Mouse (Mus musculus) forebrain, postnatal 0 days (tissue): ENCODE data around the gene Gsk3b. TPM values are rescaled to one million over a fixed set of nuclear protein-coding genes. Genes with fewer than 3 reads are reported as not detected.

Experiments
- ATAC-seq: fragments of 200-750 bp; cut with Nextera tagmentation; 2 replicates; pipeline ENCODE4 v1.8.0; 2017; ENCODE audit warnings: mild to moderate bottlenecking, moderate library complexity
- DNase-seq: peaks from one replicate; pipeline ENCODE4 v3.0.0-alpha.2; 2015
- H3K27ac ChIP-seq: fragments of 300-500 bp; sonication (generic); 2 replicates; pipeline ENCODE4 v1.5.1; 2014; ENCODE audit warnings: low read depth, mild to moderate bottlenecking, antibody characterized with exemption, low read length, moderate library complexity, mixed read lengths
- H3K27me3 ChIP-seq: fragments of 300-500 bp; sonication (generic); 2 replicates; pipeline ENCODE4 v1.6.1; 2014; ENCODE audit warnings: mild to moderate bottlenecking, low read length, mixed read lengths; ENCODE audit not compliant: insufficient read depth
- H3K36me3 ChIP-seq: fragments of 300-500 bp; sonication (generic); 2 replicates; pipeline ENCODE4 v1.6.1; 2014; ENCODE audit warnings: mild to moderate bottlenecking, moderate library complexity; ENCODE audit not compliant: insufficient read depth
- H3K4me1 ChIP-seq: fragments of 300-500 bp; sonication (generic); 2 replicates; pipeline ENCODE4 v1.6.1; 2014; ENCODE audit warnings: antibody characterized with exemption; ENCODE audit not compliant: insufficient read depth
- H3K4me2 ChIP-seq: fragments of 300-500 bp; sonication (generic); 2 replicates; pipeline ENCODE4 v1.6.1; 2014; ENCODE audit warnings: low read depth, mild to moderate bottlenecking, moderate library complexity
- H3K4me3 ChIP-seq: fragments of 300-500 bp; sonication (generic); 2 replicates; pipeline ENCODE4 v1.5.1; 2014; ENCODE audit warnings: low read depth, low read length, mixed read lengths
- H3K9ac ChIP-seq: fragments of 300-500 bp; sonication (generic); 2 replicates; pipeline ENCODE4 v1.6.1; 2014; ENCODE audit warnings: mild to moderate bottlenecking
- H3K9me3 ChIP-seq: fragments of 300-500 bp; sonication (generic); 2 replicates; pipeline ENCODE4 v1.6.1; 2016; ENCODE audit warnings: low read length
- CTCF ChIP-seq: sonication (generic); IDR thresholded peaks from 2 replicates; pipeline ENCODE4 v1.5.1; 2016; ENCODE audit warnings: antibody characterized with exemption, control low read depth, low read depth
- WGBS: fragments of 180-500 bp; shearing (Covaris S2); extraction: QIAGEN DNeasy Blood & Tissue Kit; methylation state at CpG from one replicate; pipeline ENCODE4 v1.1.7; 2014; 5-methylcytosine and 5-hydroxymethylcytosine counted together
- polyA plus RNA-seq: library from polyadenylated mRNA; unstranded; fragments of >200 nt; fragmentation: Nextera tagmentation; extraction: Ambion mirVana; gene quantifications from 2 replicates; pipeline ENCODE4 v1.2.1, GENCODE M21; 2015
- total RNA-seq: library from RNA; depleted of rRNA; stranded (reverse); fragments of >200 nt; gene quantifications from 2 replicates; pipeline ENCODE4 v1.2.3, GENCODE M21; 2014

Gsk3b gene
- total and polyA plus RNA-seq, 2 experiments from 2014 or later = 132 to 141 TPM

GRCm38 (mm10) chr16:38157854-38158622 is 69.2 kb downstream of the Gsk3b start:
- no peaks in the 10 kb centered on the region for H3K27me3 ChIP-seq
- no peaks in the 10 kb centered on the region for H3K9me3 ChIP-seq
- 93% methylated on average over 7 of the region's 7 CpGs for WGBS
- no peak for TF ChIP-seq CTCF
- no peak for ATAC-seq
- H3K4me1 ChIP-seq = no peaks in the 10 kb centered on the region; the same call in 1 of the 2 replicates
- H3K9ac ChIP-seq = no peak overlapping the region
- H3K4me3 ChIP-seq = no peak overlapping the region
- DNase-seq = no peak
- H3K36me3 ChIP-seq = no peaks in the 10 kb centered on the region
- H3K27ac ChIP-seq = no peak overlapping the region
- no peak overlapping the region for H3K4me2 ChIP-seq

DNA sequence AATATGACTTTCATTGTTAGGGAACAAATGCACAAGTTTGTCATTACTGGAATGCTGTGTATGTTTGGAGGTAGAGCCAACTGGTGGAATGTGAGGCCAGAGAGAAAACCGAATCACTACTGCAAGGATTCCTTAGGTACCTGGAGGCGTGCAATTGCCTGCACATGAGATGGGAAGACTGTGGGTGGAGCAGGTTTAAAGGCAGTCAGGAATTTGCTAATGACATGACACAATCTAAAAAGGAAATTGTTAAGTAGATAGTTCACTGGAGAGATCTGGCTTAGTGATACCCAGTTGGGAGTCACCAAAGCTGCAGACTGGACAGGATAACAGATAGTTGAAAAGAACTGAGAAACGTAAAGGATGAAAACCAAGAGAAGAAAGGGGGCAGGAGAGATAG is 73.2 kb downstream of the Gsk3b start:
- no peaks in the 10 kb centered on the region; the same call in 1 of the 2 replicates for H3K4me1 ChIP-seq
- no peaks in the 10 kb centered on the region for H3K9me3 ChIP-seq
- H3K4me3 ChIP-seq = no peak overlapping the region
- H3K27ac ChIP-seq = no peak overlapping the region
- 87% methylated on average over 3 of the region's 3 CpGs for WGBS
- no peak for TF ChIP-seq CTCF
- no peak overlapping the region for H3K9ac ChIP-seq
- no peaks in the 10 kb centered on the region for H3K36me3 ChIP-seq
- DNase-seq (no peak), ATAC-seq (no peak)
- no peaks in the 10 kb centered on the region for H3K27me3 ChIP-seq
- H3K4me2 ChIP-seq = no peak overlapping the region

GRCm38 (mm10) chr16:38164811-38165591 is 76.2 kb downstream of the Gsk3b start:
- ATAC-seq (no peak), DNase-seq (no peak)
- Histone ChIP-seq H3K4me1 (no peaks in the 10 kb centered on the region), H3K4me2 (no peak overlapping the region), H3K9me3 (no peaks in the 10 kb centered on the region), H3K36me3 (no peaks in the 10 kb centered on the region), H3K4me3 (no peak overlapping the region), H3K27me3 (no peaks in the 10 kb centered on the region), H3K27ac (no peak overlapping the region), H3K9ac (no peak overlapping the region)
- no peak for TF ChIP-seq CTCF
- 92% methylated on average over 7 of the region's 7 CpGs for WGBS

DNA sequence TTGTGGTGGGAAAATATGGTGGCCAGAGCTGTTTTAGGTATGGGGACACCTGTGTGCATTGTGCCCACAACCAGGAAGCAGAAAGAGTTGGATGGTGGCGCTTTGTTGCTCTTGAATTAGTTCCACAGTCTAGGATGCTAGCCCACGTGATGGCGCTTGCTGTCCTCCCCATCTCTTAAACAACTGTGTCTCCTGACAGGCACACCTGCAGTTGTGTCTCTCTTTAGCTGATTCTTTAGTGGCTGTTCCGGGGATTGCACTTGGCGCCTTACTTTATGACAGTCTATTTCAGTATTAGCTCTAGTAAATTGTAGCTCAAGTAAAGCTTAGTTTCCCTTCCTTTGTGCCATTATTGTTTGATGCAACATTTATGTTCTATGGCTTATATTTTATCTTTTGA is 80.2 kb downstream of the Gsk3b start:
- Histone ChIP-seq H3K9ac (no peak overlapping the region), H3K9me3 (no peaks in the 10 kb centered on the region), H3K4me1 (no peaks in the 10 kb centered on the region), H3K36me3 (peaks cover 11% of the 10 kb centered on the region), H3K27ac (no peak overlapping the region), H3K4me2 (no peak overlapping the region), H3K27me3 (no peaks in the 10 kb centered on the region), H3K4me3 (no peak overlapping the region)
- no peak for ATAC-seq
- DNase-seq = no peak
- no peak for TF ChIP-seq CTCF
- 93% methylated on average over 5 of the region's 5 CpGs for WGBS

GRCm38 (mm10) chr16:38179150-38179549 is 90.3 kb downstream of the Gsk3b start:
- no peak overlapping the region for H3K4me3 ChIP-seq
- no peaks in the 10 kb centered on the region for H3K9me3 ChIP-seq
- no peak overlapping the region for H3K27ac ChIP-seq
- no peak overlapping the region for H3K9ac ChIP-seq
- 77% methylated on average over 4 of the region's 4 CpGs for WGBS
- no peaks in the 10 kb centered on the region for H3K27me3 ChIP-seq
- no peak for ATAC-seq
- DNase-seq = no peak
- H3K36me3 ChIP-seq = no peaks in the 10 kb centered on the region
- H3K4me1 ChIP-seq = no peaks in the 10 kb centered on the region
- TF ChIP-seq CTCF = no peak
- H3K4me2 ChIP-seq = no peak overlapping the region

DNA sequence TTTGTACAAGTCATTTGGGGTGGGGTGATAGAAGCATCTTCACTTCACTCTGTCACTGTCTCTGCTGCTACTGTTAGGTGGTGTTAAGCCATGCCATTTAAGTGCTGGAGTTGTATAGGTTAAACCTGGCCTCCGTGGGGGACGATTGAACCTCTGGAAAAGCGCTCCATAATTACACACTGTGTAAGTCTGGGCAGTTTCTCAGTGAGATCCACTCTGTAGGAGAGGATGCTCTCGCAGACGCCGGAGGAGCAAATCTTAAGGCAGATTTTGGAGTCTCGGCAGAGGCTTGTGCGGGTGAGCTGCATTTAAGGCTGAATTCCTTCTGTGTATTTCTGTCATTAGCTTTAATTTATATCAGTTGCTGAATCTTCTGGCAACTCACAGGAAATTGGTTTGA is 92.6 kb downstream of the Gsk3b start:
- Histone ChIP-seq H3K27me3 (no peaks in the 10 kb centered on the region), H3K27ac (no peak overlapping the region), H3K9ac (no peak overlapping the region), H3K4me2 (no peak overlapping the region), H3K4me1 (no peaks in the 10 kb centered on the region), H3K36me3 (peaks cover 6% of the 10 kb centered on the region; the same call in 1 of the 2 replicates), H3K4me3 (no peak overlapping the region), H3K9me3 (no peaks in the 10 kb centered on the region)
- ATAC-seq (no peak), DNase-seq (no peak)
- TF ChIP-seq CTCF = no peak
- 89% methylated on average over 8 of the region's 8 CpGs for WGBS

DNA sequence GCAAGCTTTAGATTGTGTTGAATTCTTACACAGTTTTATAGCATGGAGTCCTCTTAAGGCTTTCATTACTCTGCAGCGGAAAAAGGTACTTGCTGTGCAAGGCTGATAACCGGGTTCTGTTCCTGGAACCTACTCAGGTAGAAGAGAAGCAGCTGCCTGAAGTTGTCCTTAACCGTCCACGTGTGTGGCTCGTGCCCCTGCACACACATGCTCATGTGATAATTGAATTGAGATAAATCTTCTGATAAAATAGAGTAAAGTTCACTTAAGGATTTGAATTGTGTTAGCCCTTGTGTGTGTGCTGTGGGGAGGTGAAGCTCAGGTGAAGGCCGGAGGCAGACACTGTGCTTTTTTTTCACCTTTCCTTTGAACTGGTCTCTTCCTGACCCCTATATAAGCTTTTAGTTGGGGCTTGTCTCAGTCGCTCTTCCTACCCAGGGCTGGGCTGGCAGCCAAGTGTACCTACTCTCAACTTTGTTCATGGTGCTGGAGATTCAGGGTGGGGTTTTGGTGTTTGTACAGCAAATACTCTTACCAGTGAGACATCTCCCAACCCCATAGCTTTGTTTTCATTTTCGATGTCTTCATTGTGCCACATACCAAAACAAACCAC is 96.0 kb downstream of the Gsk3b start:
- Histone ChIP-seq H3K4me1 (no peaks in the 10 kb centered on the region), H3K4me2 (no peak overlapping the region), H3K9ac (no peak overlapping the region), H3K27ac (no peak overlapping the region), H3K27me3 (no peaks in the 10 kb centered on the region), H3K9me3 (no peaks in the 10 kb centered on the region), H3K4me3 (no peak overlapping the region), H3K36me3 (peaks cover 10% of the 10 kb centered on the region)
- DNase-seq (no peak), ATAC-seq (no peak)
- no peak for TF ChIP-seq CTCF
- WGBS = 86% methylated on average over 8 of the region's 8 CpGs
